Mouse (Mus musculus): ENCODE results near the gene Tmc3.

GRCm38 (mm10) chr7:83631828-83632681 lies 47.3 kb downstream of the Tmc3 start, which contains the start of gene Stard5:
- TF ChIP-seq POLR2A (IDR thresholded peaks at IDR 0.05; ENCODE audit: insufficient read length, low read depth) (peak; percentile 99), E2F4 (IDR thresholded peaks at IDR 0.05; ENCODE audit: insufficient read depth) (no peak), MYOD1 (IDR thresholded peaks at IDR 0.05; ENCODE audit: control insufficient read depth in 1 of 3, insufficient read length in 2 of 3, low read depth in 2 of 3) (peak in 2 of 3 experiments; percentile 41 to 46), MYOG (IDR thresholded peaks at IDR 0.05; ENCODE audit: control insufficient read depth in 1 of 3, insufficient read depth in 1 of 3, insufficient read length in 2 of 3, low read depth in 2 of 3) (peak in 2 of 3 experiments; percentile 19 to 51), TCF3 (IDR thresholded peaks at IDR 0.05; ENCODE audit: insufficient read length, low read depth) (no peak), USF1 (IDR thresholded peaks at IDR 0.05; ENCODE audit: low read depth) (no peak), MAX (IDR thresholded peaks at IDR 0.05; ENCODE audit: low read depth) (no peak), TCF12 (IDR thresholded peaks at IDR 0.05; ENCODE audit: insufficient read depth, poor library complexity, severe bottlenecking) (no peak), POLR2AphosphoS2 (IDR thresholded peaks at IDR 0.05; ENCODE audit: insufficient read length, low read depth) (peak; percentile 97), CEBPB (IDR thresholded peaks at IDR 0.05; ENCODE audit: insufficient read depth, poor library complexity, severe bottlenecking) (0 out of 2 replicates have a peak, but pooled peaks have one; percentile 38), REST (IDR thresholded peaks at IDR 0.05; ENCODE audit: insufficient read depth, insufficient read length) (no peak)
